Mouse (Mus musculus): Measurements from ENCODE around the gene Ybey.

The Ybey gene

DNA sequence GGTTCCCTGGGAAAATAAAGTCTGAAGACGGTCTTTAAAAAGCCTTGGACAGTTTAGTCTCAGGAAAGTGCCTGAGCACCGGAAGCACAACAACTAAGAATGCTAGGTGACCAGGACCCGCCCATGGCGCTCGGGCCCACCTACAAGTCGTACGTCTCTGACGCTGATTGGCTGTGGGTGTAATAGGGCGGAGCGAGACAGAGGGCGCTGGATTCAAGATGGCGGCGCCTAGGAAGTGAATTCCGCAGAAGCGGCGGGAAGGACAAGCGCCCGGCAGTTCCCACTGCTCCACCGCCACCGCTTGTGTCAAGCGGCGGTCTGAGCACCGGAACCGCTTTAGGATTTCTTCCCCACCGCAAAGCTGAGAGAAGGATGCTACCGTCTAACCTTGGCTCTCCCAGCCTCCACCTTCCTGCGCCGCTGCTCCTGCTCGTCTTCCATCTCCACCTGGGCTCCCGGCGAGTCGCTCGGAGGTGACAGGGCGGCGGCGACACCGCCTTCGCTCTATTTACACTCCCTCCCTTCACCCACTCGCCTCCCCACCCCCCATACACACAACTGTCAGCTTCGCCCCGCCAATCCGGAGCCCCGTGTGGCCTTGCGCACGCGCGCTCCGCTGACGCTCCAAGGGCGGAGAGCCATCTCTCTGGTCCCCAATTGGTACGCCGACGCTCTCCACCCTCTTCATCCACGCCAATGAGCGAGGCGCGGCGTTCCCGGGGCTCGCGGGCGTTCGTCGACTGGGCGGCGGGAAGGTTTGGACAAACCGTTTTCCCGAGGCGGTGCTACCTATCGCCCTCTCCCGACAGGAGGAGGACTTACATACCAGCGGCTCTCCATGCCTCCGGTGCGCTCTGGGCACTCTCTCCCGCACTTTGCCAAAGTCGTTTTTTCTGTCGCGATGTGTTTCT is 26.5 kb downstream of the Ybey start, which contains the start of gene Pcnt:
Gene Pcnt, minus strand, starts transcription at position 609 of the 911 bp plus-strand sequence.
- peak; percentile 96 to 97 for DNase-seq

- no peak for DNase-seq
These were observed 28.6 kb downstream of the Ybey start, which contains the start of gene AC141477.1 for GRCm38 (mm10) chr10:76440281-76440680. TSS of gene AC141477.1 (minus strand) at chr10:76440444.

DNA sequence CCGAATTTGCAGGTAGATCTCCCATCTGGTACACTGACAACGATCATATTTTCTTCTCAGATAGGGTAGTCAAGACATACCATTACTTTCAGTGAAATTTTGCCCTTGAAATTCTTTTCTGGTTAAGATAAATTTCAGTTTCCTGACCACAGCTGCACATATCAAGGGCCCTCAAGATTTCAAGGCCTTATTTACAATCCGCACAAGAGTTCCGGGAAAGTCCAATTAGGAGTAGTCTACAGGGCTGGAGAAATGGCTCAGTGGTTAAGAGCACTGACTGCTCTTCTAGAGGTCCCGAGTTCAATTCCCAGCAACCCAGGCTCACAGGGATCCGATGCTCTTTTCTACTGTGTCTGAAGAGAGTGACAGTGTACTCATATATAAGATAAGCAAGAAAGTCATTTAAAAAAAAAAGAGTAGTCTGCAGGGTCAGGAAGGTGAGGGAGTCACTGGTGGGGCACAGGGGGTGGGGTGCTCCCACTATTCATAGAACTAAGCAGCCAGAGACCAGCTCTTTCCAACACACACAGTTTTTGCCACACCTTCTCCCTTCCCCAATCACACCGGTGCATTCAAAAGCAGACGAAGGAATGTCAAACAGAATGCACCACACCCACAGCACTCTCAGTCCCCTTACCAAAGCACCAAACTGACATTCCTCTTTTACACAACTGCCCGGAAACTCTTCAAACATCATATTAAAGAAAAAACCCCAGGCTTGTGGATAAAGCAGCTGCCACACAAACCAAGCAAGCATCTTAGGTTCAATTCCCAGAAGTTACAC is 29.6 kb downstream of the Ybey start:
- DNase-seq: no peak

GRCm38 (mm10) chr10:76433925-76434324 is 35.0 kb downstream of the Ybey start:
- DNase-seq: no peak

DNA sequence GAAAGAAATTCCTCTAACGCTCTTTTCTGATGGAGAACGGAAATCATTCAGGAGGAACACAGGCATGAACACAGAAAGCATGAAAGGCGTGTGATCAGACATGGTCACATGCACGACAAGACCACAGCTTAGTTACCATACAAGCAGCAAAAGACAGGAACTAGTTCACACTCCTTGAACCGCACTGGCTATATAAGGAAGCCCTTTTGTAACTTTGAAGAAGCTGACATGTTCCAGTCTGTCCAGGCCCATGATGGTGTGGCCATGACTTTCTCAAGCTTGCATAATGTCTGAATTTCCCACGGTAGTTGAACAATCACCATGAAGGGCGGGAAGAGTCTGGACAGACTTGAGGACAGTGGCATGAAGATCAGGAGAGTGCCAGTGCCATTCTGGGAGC is 43.2 kb downstream of the Ybey start:
- DNase-seq: no peak

GRCm38 (mm10) chr10:76416811-76417210 is 52.1 kb downstream of the Ybey start:
- DNase-seq: no peak

Measured in B cell, adult 2 months (primary cell).